Mouse (Mus musculus): Measurements from ENCODE around the gene 1110017D15Rik.

Gene 1110017D15Rik

DNA sequence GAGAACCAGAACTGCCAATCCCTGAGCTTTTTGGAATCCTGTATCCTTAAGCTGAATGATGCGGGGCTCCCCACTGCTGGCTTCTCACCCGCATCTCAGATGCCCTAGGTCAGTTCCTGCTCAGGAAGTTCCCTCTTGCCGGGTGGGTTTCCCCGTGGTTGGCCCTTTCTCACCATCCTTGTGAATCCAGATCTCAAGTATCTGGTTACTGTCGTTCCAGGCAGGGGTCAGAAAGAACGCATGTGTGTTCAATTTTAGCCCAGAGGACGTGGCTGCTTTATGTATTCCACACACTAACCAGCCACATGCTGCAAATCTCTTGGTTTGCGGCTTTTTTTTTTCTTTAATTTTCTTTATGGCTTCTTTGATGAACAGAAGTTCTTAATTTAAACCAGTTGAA lies 3.4 kb downstream of the 1110017D15Rik start:
- DNase-seq (ENCODE audit: low read depth, low spot score) = no peak

DNA sequence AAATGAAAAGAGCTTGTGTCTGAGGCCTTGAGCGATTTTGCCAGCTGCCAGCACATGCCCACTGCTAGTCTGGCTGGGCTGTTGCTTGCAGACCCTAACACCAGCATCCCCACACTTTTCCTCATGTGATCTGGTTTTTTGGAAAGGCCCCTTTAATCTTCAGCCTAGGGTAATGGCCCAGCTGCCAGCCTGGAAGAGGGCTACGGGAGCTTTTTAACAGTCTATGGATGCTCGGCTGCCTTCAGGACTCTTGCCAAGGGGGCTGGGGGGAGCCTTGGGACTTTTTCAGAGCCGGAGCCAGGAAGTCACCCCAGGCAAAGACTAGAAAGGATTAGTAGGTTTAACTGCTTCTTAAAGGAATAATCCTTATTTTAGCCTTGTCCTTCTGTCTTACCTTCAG lies 3.8 kb downstream of the 1110017D15Rik start:
- DNase-seq (ENCODE audit: low read depth, low spot score) = no peak

DNA sequence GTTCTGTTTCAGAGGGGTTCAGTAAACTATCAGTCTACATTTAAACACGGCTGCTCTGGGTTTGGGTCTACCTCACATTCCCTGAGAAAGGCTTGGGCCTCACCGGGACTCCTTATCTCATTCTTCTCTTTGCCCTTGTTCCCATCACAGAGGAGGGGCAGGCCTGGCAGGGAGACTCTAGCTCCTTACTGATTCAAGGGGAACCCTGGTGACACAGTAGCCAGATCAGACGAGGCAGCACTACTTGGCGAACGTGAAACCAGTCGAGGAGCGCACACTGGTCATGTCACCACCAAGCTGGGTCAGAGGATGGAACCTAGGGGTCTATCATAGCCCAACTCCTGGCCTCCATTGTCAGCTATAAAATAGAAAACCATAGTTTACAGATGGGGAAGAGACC lies 9.1 kb downstream of the 1110017D15Rik start:
- no peak for DNase-seq (ENCODE audit: low read depth, low spot score)

DNA sequence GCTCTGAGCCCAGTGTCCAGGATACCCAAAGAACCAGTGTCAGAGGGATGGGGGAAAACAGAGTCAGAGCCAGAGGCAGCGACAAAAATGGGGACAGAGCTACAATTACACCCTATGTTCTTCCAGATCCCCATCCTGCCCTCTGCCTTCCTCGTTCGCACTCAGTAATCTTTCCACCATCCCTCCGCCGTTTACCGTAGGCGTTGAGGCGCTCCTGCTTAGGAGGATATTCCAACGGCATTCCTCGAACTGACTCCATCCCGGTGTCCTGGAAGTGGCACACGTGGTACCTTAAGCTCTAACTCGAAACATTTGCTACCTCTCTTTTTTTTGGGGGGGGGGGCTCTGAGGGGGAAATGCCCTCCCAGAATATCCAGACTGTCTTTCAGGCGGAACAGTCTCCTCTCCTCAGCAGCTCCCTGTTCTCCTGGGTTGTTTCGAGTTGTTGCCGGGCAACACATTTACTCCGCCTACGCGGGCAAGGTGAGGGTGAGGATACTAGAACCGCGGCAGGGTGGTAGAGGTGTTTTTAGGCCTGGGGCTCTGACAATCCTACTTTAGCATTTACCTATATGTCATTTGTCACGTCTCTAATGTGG lies 9.7 kb downstream of the 1110017D15Rik start:
- no peak for DNase-seq (ENCODE audit: low read depth, low spot score)

DNA sequence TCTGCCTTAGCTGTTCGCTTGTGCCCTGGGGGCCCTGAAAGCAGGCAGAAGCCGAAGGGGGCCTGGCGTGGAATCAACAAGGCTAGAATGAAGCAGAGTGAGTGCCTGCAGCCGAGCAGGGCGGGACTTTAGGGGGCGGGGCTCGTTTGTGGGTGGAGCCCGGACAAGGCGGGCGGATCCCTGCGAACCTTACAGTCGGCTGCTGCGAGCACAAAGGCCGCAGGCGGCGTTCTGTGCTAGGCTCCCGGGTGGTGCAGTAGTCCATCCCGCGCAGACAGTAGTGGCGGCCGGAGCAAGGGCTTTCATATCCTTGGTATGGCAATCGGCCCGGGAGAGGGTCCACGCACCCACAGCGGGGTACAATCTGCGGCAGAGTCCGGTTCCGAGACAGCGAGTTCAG lies 10.2 kb downstream of the 1110017D15Rik start:
- DNase-seq (ENCODE audit: low read depth, low spot score) = peak; percentile 30

DNA sequence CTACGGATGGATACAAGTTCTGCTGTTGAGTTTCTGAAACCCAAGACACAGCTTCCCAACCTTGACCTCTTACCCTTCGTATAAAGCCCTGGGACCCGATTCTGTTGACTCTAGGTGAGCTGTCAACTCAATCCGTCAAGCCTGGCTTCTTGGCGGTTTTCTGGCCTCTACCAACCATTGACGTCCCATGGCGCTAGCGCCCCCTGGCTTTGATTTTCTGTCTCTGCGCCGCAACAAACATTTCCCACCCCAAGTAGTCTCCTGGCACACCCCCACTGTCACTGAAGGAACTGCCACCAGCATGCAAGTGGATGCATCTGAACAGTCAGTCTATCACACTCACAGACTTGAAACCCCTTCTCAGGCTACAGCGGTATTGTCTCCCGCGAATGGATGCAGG lies 11.0 kb downstream of the 1110017D15Rik start:
- DNase-seq (ENCODE audit: low read depth, low spot score) = peak; percentile 19

DNA sequence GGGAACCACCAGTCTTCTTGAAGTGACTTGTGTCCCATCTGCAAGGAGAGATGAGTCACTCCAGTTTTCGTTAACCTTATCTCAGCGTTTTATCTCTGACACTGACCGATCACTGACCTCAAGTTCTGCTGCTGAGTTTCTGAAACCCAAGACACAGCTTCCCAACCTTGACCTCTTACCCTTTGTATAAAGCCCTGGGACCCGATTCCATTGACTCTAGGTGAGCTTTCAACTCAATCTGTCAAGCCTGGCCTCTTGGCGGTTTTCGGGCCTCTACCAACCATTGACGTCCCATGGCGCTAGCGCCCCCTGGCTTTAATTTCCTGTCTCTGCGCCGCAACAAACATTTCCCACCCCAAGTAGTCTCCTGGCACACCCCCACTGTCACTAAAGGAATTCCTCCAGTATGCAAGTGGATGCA lies 12.0 kb downstream of the 1110017D15Rik start:
- no peak for DNase-seq (ENCODE audit: low read depth, low spot score)

DNA sequence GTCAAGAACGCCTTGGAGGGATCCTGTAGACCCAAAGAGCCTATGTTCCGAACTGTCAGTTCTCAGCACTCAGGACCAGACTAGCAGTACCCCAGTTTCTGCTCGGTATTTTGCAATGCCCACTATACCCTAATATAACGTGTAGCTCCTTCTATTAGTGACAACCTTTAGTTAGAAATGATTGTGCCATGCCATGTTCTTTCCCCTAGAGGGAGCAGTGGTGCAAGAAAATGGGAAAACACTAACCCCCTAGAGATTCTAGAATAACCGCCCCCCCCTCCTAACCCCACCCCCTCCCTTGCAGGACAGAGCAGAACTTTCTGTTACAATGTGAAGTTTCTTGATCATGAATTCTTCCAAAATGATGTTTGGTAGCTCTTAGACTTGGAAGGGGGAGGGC lies 12.8 kb downstream of the 1110017D15Rik start:
- DNase-seq (ENCODE audit: low read depth, low spot score) = no peak

DNA sequence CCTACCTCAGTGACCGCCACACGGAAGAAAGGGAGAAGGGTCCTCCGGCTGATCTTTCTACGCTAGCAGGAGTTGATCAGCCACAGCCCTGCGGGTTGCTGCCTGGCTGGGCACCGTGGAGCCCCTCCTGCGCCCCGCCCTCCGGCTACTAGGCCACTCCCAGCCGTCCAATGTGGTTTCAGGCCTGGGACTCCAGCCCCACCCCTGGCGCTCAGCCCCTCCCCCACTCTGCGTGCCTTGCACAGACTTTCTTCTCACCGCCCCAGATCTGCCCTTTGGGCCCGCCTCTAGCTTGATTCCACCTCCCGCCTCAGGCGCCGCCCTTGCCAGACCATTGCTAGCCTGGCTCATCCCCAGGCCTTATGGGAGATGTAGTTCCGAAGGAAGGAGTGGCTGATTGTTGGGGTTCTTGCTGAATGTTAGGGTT lies 14.1 kb downstream of the 1110017D15Rik start, which contains the start of gene AI464131:
TSS of gene AI464131 (minus strand) at position 91 of the 427 bp plus-strand sequence.
- DNase-seq (ENCODE audit: low read depth, low spot score) = peak; percentile 57

DNA sequence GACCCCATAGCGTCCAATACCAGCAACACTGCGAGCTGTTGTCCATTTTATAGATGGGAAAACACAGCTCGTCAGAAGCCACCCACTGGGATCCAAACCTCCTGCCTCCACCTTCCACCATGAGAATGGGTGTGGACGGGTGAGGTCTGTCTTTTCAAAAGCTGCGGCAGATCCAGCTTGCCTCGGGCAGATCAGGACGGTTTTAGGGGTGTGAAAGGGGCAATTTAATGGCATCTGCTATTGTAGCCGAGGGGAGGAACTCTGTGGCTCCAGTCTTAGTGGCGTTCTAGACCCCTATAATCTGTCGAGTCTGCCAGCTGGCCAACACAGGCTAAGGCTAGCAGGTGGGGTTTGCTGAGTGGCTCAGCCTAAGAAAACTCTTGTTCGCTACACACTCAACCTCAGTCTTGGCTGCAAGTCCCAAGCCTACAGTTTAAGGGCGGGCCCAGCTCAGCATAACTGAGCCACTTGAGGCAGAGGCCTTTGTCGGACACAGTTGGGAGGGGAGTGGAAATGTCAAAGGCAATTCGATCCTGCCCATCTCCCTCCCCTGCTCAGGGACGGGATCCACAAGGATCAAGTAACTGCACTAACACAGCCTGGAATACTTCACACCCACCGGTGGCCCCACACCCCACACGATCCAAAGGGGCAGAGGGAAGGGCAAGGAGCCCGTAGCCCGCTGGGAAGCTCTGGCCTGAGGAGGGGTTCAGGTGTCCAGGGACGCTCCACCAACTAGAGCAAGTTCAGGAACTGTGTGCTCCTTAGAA lies 14.8 kb downstream of the 1110017D15Rik start:
- DNase-seq (ENCODE audit: low read depth, low spot score) = no peak

DNA sequence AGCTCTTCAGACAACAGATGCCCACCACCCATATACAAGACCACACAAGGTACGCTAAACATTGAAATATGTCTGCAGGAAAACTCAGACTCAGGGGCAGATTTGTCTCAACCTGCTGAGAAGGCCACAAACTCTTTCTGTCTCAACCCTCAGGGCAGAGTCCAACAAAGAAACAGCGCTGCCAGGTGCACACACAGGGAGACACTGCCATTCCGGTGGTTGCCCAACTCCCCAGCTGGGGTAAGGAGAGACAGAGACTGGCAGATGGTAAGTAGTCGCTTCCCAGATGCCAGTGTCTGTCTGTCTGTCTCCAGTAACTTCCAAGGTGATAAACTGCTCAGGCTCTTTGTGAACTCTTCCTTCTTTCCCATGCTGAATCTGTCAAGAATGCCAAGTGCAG lies 16.3 kb downstream of the 1110017D15Rik start:
- no peak for DNase-seq (ENCODE audit: low read depth, low spot score)

DNA sequence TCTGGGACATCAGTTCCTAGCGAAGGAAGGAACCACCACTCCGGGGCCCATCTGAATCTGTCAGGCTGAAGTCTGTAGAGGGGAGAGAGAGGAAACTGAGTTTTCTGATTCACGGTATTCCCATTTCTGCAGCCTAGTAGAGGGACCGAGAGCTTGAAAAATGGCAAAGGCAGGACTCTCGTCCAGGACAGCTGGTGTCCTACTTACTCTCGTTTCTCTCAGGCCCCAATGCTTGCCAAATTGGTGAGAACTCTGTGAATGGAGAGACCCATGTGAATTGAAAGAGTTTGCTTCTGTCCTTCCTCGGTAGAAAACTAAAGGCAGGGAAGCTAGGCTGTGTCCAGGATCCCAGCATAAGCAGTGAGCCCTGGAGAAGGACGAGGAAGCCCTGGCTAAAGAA lies 17.5 kb downstream of the 1110017D15Rik start:
- no peak for DNase-seq (ENCODE audit: low read depth, low spot score)

DNA sequence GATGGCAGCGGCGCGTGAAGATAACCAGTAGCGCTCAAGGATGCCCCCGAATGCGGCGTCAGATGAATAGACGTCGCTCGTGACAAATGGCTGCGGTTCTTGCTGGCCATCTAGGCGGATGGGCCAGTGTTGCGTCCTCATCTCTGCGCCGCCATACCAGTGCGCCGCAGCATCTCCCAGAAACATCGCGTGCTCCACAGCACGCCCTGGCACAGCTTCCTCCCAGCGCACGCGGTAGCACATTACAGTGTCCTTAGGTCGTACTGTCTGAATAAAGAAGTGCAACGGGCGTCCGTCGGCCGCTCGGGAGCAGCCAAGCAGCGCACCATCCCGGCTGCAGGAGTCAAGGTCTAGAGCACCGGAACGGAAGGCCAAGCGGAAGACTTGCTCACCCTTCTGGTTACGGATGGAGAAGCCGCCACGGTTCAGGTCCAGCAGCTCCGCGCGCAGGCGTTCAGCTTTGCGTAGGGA lies 18.2 kb downstream of the 1110017D15Rik start:
- DNase-seq (ENCODE audit: low read depth, low spot score) = no peak

DNA sequence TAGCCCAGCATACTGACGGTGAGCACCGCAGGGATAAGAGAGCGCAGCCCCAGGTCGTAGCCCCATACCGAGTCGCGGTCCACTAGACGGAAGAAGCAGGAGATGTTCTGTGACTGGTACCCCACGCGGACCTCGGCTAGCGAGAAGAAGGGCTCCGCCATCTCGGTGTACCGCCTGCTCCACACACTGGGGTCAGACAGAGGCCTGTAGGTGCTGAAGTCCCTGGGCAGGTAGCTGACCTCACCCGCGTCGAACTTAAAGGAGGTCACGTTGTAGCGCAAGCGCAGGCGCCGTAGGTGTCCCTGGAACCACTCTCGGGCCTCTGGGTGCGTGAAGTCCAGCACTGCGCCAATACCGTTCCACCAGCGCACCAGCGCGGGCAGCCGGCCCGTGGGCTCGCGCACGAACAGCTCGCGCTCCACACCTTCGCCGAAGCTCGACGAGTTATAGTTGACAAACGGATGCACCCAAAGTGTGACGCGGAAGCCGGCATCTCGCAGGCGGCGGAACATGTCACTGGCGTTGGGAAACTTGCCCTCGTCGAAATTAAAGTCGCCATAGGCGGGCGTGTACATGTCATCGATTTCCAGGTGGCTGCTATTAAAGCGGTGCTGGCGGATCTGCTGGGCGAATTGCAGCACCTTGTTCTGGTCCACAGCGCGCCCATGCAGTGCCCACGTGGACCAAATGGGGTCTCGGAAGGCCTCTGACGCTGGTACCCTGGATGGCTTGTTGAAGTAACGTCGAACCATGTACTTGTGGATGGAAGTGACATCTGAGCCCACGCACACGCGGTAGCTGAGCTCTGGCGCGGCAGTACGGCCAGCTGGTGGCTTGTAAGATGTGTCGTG lies 18.9 kb downstream of the 1110017D15Rik start:
- no peak for DNase-seq (ENCODE audit: low read depth, low spot score)

DNA sequence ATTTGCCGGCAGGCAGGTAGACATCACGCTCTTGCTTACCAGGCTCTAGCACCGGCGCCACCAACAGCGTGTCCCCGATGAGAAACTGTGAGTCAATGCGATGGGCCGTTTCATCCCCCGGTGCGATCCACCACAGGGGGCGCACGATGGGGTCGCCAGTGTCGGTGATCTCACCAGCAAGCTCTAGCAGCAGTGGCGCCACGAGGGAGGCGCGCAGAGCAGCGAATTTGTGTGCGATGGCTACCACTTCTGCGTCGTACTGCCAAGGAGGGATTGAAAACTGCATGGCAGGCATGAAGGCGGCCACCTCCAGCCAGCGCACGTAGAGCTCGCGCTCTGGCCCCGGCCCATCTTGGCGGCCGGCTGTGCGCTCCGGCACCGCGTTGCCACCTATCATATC lies 19.6 kb downstream of the 1110017D15Rik start:
- no peak for DNase-seq (ENCODE audit: low read depth, low spot score)

DNA sequence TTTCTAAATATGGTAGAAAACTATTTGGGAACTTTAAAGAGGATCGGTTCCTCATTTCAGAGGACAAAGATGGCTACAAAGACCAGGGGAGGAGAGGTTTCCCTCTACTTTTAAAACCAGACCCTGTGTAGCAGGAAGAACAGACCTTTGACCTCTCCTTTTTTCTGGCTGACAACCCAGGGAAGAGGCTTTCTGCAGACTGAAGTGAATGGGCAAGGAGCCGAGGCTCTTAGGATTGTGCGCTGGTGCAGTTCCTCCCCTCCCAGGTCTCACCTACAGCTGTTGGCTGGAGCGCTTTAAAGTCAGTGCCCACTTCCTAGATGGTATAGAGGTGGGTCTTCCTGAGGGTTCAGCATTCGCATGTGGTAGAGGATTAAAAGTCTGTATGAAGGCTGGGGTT lies 20.1 kb downstream of the 1110017D15Rik start:
- DNase-seq (ENCODE audit: low read depth, low spot score) = no peak

DNA sequence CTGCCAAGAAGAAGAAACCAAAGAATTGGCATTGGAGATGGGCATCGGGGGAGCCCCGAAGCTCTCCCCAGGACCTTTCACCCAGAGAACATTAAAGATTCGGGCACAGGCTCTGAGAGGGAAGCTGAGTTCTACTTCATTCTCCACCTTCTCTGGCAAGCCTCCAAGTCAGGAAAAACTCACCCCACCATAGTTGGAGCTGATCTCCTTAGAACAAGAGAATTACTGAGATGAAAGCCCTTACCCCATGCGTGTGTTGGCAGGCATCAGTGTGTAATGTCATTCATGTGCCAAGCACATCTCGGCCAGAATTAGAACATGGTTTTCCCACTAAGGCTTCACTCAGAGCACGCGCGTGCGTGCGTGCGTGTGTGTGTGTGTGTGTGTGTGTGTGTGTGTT lies 21.3 kb downstream of the 1110017D15Rik start:
- DNase-seq (ENCODE audit: low read depth, low spot score) = no peak

DNA sequence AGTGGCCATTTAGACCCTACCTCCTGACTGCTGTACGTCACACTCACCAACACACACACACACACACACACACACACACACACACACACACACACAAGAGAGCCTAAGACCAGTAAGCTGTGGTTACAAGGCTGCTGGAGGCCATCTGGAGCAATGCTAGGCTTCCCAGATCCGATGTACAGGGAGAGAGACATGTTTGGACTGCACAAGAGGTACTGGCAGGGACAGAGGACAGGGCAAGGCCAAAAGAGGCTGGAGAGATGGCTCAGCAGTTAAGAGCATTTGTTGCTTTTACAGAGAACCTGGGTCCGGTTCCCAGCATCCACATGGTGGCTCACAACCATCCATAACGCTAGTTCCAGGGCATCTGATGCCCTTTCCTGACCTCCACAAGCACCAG lies 22.1 kb downstream of the 1110017D15Rik start:
- DNase-seq (ENCODE audit: low read depth, low spot score) = no peak

DNA sequence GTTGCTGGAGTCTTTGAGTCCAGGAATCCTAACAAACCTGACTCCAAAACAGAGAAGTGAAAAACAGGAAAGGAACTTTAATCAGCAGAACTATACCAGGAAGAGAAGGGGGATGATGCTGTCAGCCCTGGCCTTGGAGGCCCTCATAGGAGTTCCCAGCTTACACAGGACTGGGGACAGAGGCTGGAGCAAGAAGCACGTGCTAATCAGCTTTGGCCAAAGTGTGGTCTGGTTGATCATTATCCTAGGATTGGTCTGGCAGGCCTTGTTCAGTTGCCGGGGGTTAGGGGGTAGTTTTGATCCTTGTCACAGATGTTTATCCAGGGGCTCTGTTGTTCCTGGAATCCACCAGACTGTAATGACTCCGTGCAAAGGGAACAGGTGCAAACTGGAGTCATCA lies 22.8 kb downstream of the 1110017D15Rik start:
- DNase-seq (ENCODE audit: low read depth, low spot score) = no peak

DNA sequence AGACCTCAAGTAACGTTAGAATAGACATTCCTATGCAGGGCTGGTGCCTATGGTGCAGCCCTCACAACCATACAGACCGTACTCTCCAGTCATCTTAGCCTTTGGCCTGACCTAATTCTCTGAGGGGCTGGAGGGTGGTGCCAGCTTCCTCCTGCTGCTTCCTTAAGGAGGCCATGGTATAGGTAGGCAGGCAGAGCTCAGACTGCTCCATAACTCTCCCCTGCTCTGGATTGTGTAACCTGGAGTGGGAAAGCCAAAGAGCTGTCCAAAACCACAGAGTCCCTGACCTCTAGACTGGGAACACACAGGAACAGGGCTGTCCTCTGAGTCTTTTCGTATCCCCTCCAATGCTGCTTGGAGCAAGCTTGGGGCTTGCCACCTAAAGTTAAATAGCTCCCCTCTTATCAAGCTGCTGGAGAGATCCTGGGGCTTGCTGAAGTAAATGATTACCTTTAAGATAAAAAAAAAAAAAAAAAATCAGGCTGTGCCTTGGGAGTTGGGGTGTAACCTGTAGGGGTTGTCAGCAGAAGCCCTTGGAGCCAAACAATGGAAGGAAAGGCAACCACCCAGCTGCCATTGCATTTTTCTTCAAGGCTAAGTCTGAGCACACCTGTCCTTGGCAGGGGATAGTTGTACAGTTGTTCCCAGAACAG lies 23.5 kb downstream of the 1110017D15Rik start:
- no peak for DNase-seq (ENCODE audit: low read depth, low spot score)

DNA sequence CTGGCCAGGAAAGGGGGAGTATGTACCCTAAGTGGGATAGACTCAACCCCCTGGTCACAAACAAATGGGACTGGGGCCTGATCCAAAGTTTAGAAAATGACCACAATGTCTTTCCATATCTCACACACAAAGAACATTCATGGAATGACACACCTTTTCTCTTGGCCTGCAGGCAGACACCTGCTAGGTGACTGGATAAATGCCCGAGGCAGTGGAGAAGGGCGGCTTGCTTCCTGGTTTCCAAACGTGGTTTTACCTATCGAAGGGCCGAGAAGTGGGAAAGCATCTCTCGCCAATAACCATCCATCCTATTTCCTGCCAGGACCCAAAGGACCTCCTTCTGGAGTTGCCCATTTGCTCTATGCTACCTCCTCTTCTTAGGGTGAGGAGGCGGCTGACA lies 24.2 kb downstream of the 1110017D15Rik start:
- DNase-seq (ENCODE audit: low read depth, low spot score) = no peak

DNA sequence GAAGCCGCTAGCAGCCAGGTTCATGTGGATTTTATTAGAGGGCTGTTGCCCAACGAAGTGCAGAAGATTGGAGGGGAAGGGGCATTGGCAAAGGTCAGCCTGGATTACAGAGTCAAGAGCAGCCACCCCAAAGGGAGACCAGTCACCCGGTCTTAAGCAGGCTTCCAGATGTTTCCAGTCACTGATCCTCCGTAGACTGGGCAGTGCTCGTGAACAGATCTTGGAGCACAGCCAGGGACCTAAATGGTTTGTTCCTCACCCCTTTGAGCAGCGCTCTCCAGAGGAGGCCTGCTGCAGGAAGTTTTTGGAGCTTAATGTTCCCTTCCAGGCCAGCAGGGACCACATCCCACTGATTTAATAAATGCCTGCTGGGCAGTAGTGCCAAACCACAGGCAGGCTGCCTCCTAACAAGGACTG lies 35.5 kb downstream of the 1110017D15Rik start:
- DNase-seq (ENCODE audit: low read depth, low spot score) = no peak
